Mouse (Mus musculus): ENCODE data around the gene Ctnnd1.

DNA sequence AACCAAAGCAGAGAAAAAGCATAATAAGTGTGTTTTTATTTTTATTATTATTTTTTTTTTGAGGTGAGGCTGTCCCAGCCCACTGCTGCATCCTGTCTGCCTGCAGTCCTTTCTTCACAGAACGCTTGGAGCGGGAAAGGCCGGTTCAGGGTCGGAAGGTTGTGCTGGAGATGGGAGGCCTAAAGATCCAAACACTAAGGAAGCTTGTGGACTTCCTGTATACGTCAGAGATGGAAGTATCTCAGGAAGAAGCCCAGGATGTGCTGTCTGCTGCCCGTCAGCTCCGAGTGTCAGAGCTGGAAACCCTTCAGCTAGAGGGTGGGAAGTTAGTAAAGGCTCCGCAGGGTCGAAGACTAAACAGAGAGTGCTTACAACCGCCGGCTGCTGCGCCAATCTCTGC is 15.5 kb upstream of the Ctnnd1 start:
- no peak for TF ChIP-seq CTCF (IDR thresholded peaks at IDR 0.05; ENCODE audit: control insufficient read depth, insufficient read depth, insufficient read length)
- TF ChIP-seq CEBPB (IDR thresholded peaks at IDR 0.05; ENCODE audit: low read depth) = no peak
- TF ChIP-seq MYOG (IDR thresholded peaks at IDR 0.05; ENCODE audit: control insufficient read depth, extremely low read depth, insufficient read length) = no peak
- TF ChIP-seq USF1 (IDR thresholded peaks at IDR 0.05; ENCODE audit: low read depth) = no peak
- TF ChIP-seq MYOD1 (IDR thresholded peaks at IDR 0.05; ENCODE audit: control insufficient read depth, insufficient read length, low read depth) = no peak

All from C2C12 (cell line).